Mouse (Mus musculus) small intestine, adult 2 months (tissue): ENCODE measurements around the gene Alyref. TPM values are rescaled to one million over a fixed set of nuclear protein-coding genes. Genes with fewer than 3 reads are reported as not detected.

Source experiments
- H3K27ac ChIP-seq: fragments of 200-500 bp; 2 replicates; pipeline ENCODE4 v1.5.1; 2012; ENCODE audit warnings: low read depth, low read length, control low read depth, inconsistent platforms; ENCODE audit not compliant: insufficient read depth
- H3K27me3 ChIP-seq: fragments of 200-500 bp; 2 replicates; pipeline ENCODE4 v1.6.1; 2012; ENCODE audit warnings: mild to moderate bottlenecking, moderate library complexity, low read length, inconsistent platforms; ENCODE audit not compliant: control insufficient read depth, insufficient read depth
- H3K36me3 ChIP-seq: fragments of 200-500 bp; 2 replicates; pipeline ENCODE4 v1.6.1; 2012; ENCODE audit warnings: mild to moderate bottlenecking, low read length, control low read depth, inconsistent platforms; ENCODE audit not compliant: control insufficient read depth, insufficient read depth
- H3K4me1 ChIP-seq: fragments of 200-500 bp; 2 replicates; pipeline ENCODE4 v1.6.1; 2012; ENCODE audit warnings: low read length, inconsistent platforms, mixed read lengths; ENCODE audit not compliant: control insufficient read depth, insufficient read depth, insufficient read length
- H3K4me3 ChIP-seq: fragments of 200-500 bp; 2 replicates; pipeline ENCODE4 v1.5.1; 2012; ENCODE audit warnings: low read depth, mild to moderate bottlenecking, control low read depth, inconsistent platforms, low read length, moderate library complexity
- CTCF ChIP-seq: fragments of 200-500 bp; IDR thresholded peaks from 2 replicates; pipeline ENCODE4 v1.5.1; 2012; ENCODE audit warnings: low read depth, mild to moderate bottlenecking, control low read depth, inconsistent platforms, low read length, moderate library complexity, mixed read lengths; ENCODE audit not compliant: insufficient replicate concordance, insufficient read length; ENCODE audit errors: extremely low read depth
- POLR2A ChIP-seq: fragments of 200-500 bp; IDR thresholded peaks from 2 replicates; pipeline ENCODE4 v1.6.1; 2012; ENCODE audit warnings: low read depth, mild to moderate bottlenecking, control low read depth, inconsistent platforms, low read length, moderate library complexity
- WGBS: fragments of 180-500 bp; shearing (Covaris S2); methylation state at CpG from one replicate; pipeline ENCODE4 v1.1.7; 2018; 5-methylcytosine and 5-hydroxymethylcytosine counted together
- polyA plus RNA-seq: library from polyadenylated mRNA; depleted of rRNA; stranded (reverse); fragments of >200 nt; gene quantifications from 2 replicates; pipeline ENCODE4 v1.2.3, GENCODE M21; 2012; rRNA removed

Gene Alyref
- polyA plus RNA-seq, 1 experiment, result 24.0 TPM

DNA sequence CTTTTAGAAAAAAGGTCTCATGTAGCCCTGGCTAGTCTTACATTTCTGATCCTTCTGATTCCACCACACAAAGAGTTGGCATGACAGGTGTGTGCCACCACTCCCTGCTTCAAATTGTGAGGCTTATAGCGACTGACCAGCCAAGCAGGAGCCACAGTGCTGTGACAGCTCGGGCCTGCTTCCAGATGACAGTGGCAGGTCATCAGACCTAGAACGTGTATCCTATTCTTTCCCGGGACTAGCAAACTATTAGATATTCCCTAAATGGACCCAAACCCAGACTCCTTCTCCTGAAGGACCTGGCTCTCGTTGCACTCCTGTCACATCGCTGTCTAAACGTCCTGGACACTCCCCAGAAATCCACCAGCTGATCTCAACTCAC is 49.4 kb downstream of the Alyref start:
- Histone ChIP-seq H3K4me1 (peaks cover 25% of the 10 kb centered on the region; the same call in 1 of the 2 replicates), H3K27me3 (no peaks in the 10 kb centered on the region), H3K27ac (peak overlapping the region; percentile 94), H3K36me3 (no peaks in the 10 kb centered on the region), H3K4me3 (peak overlapping the region; percentile 74)
- no peak for TF ChIP-seq CTCF
- no peak for TF ChIP-seq POLR2A
- under 1% methylated on average over 7 of the region's 7 CpGs for WGBS

DNA sequence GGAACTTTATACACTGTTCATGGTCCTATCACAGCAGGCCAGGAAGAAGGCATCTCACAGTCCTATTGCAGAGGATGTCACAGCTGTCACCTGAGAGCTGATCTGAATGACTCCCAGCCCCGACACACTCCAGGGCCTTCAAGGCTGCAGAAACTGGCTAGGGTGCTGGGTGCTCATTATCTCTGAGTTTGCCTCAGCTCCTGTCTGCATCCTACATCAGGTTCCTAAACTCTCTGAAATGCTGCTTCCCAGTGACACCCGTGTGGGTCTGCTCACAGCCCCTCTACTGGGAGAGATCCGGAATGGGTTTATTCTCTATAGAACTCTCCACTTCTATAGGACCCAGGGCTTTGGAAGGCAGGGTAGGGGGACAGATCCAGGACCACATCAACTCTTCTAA is 50.0 kb downstream of the Alyref start:
- TF ChIP-seq POLR2A, result no peak
- TF ChIP-seq CTCF, result no peak
- H3K27me3 ChIP-seq, result no peaks in the 10 kb centered on the region
- H3K27ac ChIP-seq, result peak overlapping the region; percentile 94
- no peaks in the 10 kb centered on the region for H3K36me3 ChIP-seq
- WGBS, result 65% methylated on average over 3 of the region's 3 CpGs
- H3K4me1 ChIP-seq, result peaks cover 25% of the 10 kb centered on the region; the same call in 1 of the 2 replicates
- H3K4me3 ChIP-seq, result no peak overlapping the region

DNA sequence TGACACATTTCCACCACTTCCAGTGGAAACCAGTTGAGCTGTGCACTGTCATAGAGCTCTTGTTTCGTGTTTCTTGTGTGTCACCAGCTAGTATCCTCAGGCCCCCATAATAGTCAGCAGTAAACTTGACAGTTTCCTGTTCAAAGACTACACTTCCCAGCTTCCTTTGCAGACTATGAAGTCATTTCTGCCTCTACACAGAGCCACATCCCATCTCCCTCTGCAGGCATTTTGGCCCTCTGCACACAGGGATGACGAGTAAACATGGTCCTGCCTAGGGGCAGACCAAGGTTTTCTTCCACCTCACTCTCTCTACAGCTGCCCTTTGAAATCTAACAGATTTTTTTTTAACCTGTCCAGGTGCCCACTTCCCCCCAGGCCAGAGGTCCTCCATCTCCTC is 50.7 kb downstream of the Alyref start:
- TF ChIP-seq CTCF (no peak), POLR2A (no peak)
- Histone ChIP-seq H3K4me1 (peaks cover 25% of the 10 kb centered on the region; the same call in 1 of the 2 replicates), H3K27ac (peak overlapping the region; percentile 10; the same call in 1 of the 2 replicates), H3K4me3 (no peak overlapping the region), H3K27me3 (no peaks in the 10 kb centered on the region), H3K36me3 (no peaks in the 10 kb centered on the region)
- WGBS, result 47% methylated on average over 2 of the region's 2 CpGs

DNA sequence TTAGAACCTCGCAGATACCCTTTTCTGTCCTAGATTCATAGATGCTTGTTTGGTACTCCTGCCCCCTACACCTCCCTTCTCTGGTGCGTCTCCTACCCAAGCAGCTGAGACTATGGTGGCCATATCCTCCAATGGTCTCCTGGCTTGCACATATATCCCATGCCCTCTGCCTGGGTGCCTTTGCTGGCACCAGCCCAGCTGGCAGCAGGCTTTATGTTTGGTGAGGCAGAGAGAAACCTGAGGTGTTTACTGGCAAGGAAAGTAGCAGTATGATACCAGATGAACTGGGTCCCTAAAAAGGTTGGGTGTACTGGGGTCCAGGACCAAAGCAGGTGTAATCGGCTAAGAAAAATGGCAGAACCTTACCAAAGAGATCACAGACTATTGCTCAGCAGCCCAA is 52.2 kb downstream of the Alyref start:
- no peak overlapping the region for H3K4me3 ChIP-seq
- no peaks in the 10 kb centered on the region for H3K36me3 ChIP-seq
- no peak overlapping the region; the same call in 1 of the 2 replicates for H3K27ac ChIP-seq
- H3K27me3 ChIP-seq, result no peaks in the 10 kb centered on the region
- TF ChIP-seq POLR2A (no peak), CTCF (no peak)
- peaks cover 25% of the 10 kb centered on the region; the same call in 1 of the 2 replicates for H3K4me1 ChIP-seq
- WGBS, result 88% methylated on average over 3 of the region's 3 CpGs

DNA sequence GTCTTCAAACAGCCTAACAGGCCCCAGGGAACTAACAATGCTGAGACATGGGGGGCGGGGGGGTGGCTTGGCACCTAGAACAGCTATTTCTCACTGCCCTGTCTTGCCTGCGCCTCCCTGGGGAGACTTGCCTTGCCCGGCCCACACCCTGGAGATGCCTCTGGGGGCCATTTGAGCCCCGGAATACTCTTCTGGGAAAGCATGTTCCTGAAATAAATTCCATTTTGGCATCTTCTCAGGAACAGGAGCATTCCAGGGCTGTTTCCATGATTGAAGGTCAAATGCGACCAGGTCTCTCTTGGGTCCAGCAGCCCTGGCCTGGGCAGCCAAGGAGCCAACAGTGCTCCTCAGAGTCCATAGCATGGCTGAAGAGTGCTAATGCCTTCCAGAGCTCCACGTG is 55.8 kb downstream of the Alyref start:
- H3K4me3 ChIP-seq, result no peak overlapping the region
- H3K27me3 ChIP-seq, result no peaks in the 10 kb centered on the region
- WGBS, result 91% methylated on average over 6 of the region's 6 CpGs
- H3K27ac ChIP-seq, result no peak overlapping the region
- no peaks in the 10 kb centered on the region for H3K36me3 ChIP-seq
- peaks cover 22% of the 10 kb centered on the region for H3K4me1 ChIP-seq
- TF ChIP-seq CTCF, result no peak
- no peak for TF ChIP-seq POLR2A

Other genes starting within 250 kb of the Alyref start
- gene Actg1, start 249.8 kb downstream of the Alyref start, polyA plus RNA-seq, result 927 and 1,318 TPM in 2 replicates
- gene Fscn2, start 236.8 kb downstream of the Alyref start, polyA plus RNA-seq, result not detected in 2 replicates
- gene Faap100, start 219.6 kb downstream of the Alyref start, polyA plus RNA-seq, result 32.0 and 49.2 TPM in 2 replicates
- gene Nploc4, start 160.7 kb downstream of the Alyref start, polyA plus RNA-seq, result 29.0 and 54.8 TPM in 2 replicates
- 0.15 and 0.60 TPM in 2 replicates for gene Tspan10, start 155.7 kb downstream of the Alyref start, polyA plus RNA-seq
- gene Pde6g, start 144.9 kb downstream of the Alyref start, polyA plus RNA-seq, result 0.43 TPM in 2 replicates
- 16.6 and 23.6 TPM in 2 replicates for gene Oxld1, start 140.3 kb downstream of the Alyref start, polyA plus RNA-seq
- 3.6 and 4.4 TPM in 2 replicates for gene Ccdc137, start 140.2 kb downstream of the Alyref start, polyA plus RNA-seq
- 14.3 and 15.4 TPM in 2 replicates for gene Arl16, start 130.8 kb downstream of the Alyref start, polyA plus RNA-seq
- 130 and 155 TPM in 2 replicates for gene Mrpl12, start 113.8 kb downstream of the Alyref start, polyA plus RNA-seq
- 298 and 416 TPM in 2 replicates for gene Slc25a10, start 106.5 kb downstream of the Alyref start, polyA plus RNA-seq
- 1.4 and 2.6 TPM in 2 replicates for gene Gcgr, start 67.7 kb downstream of the Alyref start, polyA plus RNA-seq
- 24.0 and 30.3 TPM in 2 replicates for gene Mcrip1, start 48.6 kb downstream of the Alyref start, polyA plus RNA-seq
- 0.51 TPM in 1 of 2 replicates, not detected in the other for gene Ppp1r27, start 47.2 kb downstream of the Alyref start, polyA plus RNA-seq
- gene P4hb, start 25.1 kb downstream of the Alyref start, polyA plus RNA-seq, result 442 and 705 TPM in 2 replicates
- 489 and 1,022 TPM in 2 replicates for gene Arhgdia, start 16.7 kb downstream of the Alyref start, polyA plus RNA-seq
- 46.4 and 97.9 TPM in 2 replicates for gene Anapc11, start 56 bp upstream of the Alyref start, polyA plus RNA-seq
- 0.98 and 7.2 TPM in 2 replicates for gene Npb, start 10.1 kb upstream of the Alyref start, polyA plus RNA-seq
- 449 and 1,029 TPM in 2 replicates for gene Pcyt2, start 19.6 kb upstream of the Alyref start, polyA plus RNA-seq
- gene Sirt7, start 26.9 kb upstream of the Alyref start, polyA plus RNA-seq, result 99.1 and 147 TPM in 2 replicates
- 24.8 and 33.6 TPM in 2 replicates for gene Mafg, start 35.2 kb upstream of the Alyref start, polyA plus RNA-seq
- 17.1 and 19.9 TPM in 2 replicates for gene Pycr1, start 45.4 kb upstream of the Alyref start, polyA plus RNA-seq
- 0.39 and 1.0 TPM in 2 replicates for gene Myadml2, start 49.8 kb upstream of the Alyref start, polyA plus RNA-seq
- gene Notum, start 62.8 kb upstream of the Alyref start, polyA plus RNA-seq, result 0.67 and 0.99 TPM in 2 replicates
- 86.9 and 138 TPM in 2 replicates for gene Aspscr1, start 74.6 kb upstream of the Alyref start, polyA plus RNA-seq
- gene Cenpx, start 115.4 kb upstream of the Alyref start, polyA plus RNA-seq, result 38.4 and 46.2 TPM in 2 replicates
- gene Lrrc45, start 115.6 kb upstream of the Alyref start, polyA plus RNA-seq, result 22.0 and 23.9 TPM in 2 replicates
- 4.1 and 5.1 TPM in 2 replicates for gene Rac3, start 123.1 kb upstream of the Alyref start, polyA plus RNA-seq
- 102 and 127 TPM in 2 replicates for gene Dcxr, start 128.9 kb upstream of the Alyref start, polyA plus RNA-seq
- 1.2 and 11.4 TPM in 2 replicates for gene Cbr2, start 133.7 kb upstream of the Alyref start, polyA plus RNA-seq
- 1.4 and 58.5 TPM in 2 replicates for gene Hmga1b, start 164.4 kb upstream of the Alyref start, polyA plus RNA-seq
- gene Rfng, start 185.8 kb upstream of the Alyref start, polyA plus RNA-seq, result 41.0 and 90.5 TPM in 2 replicates
- 57.5 and 86.4 TPM in 2 replicates for gene Gps1, start 185.9 kb upstream of the Alyref start, polyA plus RNA-seq
- gene Dus1l, start 198.0 kb upstream of the Alyref start, polyA plus RNA-seq, result 24.1 and 29.0 TPM in 2 replicates
- gene Fasn, start 226.2 kb upstream of the Alyref start, polyA plus RNA-seq, result 151 and 154 TPM in 2 replicates